Mouse (Mus musculus) limb, embryonic 10.5 days (tissue): ENCODE measurements around the gene Klf1. TPM values are rescaled to one million over a fixed set of nuclear protein-coding genes. Genes with fewer than 3 reads are reported as not detected.

Experiments
- DNase-seq: peaks from one replicate; pipeline ENCODE4 v3.0.0-alpha.2; 2017; ENCODE audit warnings: low spot score
- H3K27ac ChIP-seq: fragments of 300-500 bp; sonication (generic); 2 replicates; pipeline ENCODE4 v1.5.1; 2016; ENCODE audit warnings: mild to moderate bottlenecking
- H3K27me3 ChIP-seq: fragments of 300-500 bp; sonication (generic); 2 replicates; pipeline ENCODE4 v1.6.1; 2016; ENCODE audit warnings: low read depth, mild to moderate bottlenecking; ENCODE audit not compliant: poor library complexity, severe bottlenecking
- H3K36me3 ChIP-seq: fragments of 300-500 bp; sonication (generic); 2 replicates; pipeline ENCODE4 v1.6.1; 2016; ENCODE audit warnings: mild to moderate bottlenecking, moderate library complexity
- H3K4me1 ChIP-seq: fragments of 300-500 bp; sonication (generic); 2 replicates; pipeline ENCODE4 v1.6.1; 2016
- H3K4me3 ChIP-seq: fragments of 300-500 bp; sonication (generic); 2 replicates; pipeline ENCODE4 v1.5.1; 2016; ENCODE audit warnings: mild to moderate bottlenecking, moderate library complexity
- H3K9me3 ChIP-seq: fragments of 300-500 bp; sonication (generic); replicated peaks from 2 replicates; pipeline ENCODE4 v1.6.1; 2016; ENCODE audit warnings: mild to moderate bottlenecking
- WGBS: fragments of 180-500 bp; shearing (Covaris S2); methylation state at CpG from one replicate; pipeline ENCODE4 v1.1.7; 2016; 5-methylcytosine and 5-hydroxymethylcytosine counted together
- polyA plus RNA-seq: library from polyadenylated mRNA; unstranded; fragments of >200 nt; fragmentation: Nextera tagmentation; extraction: Ambion mirVana; gene quantifications from 2 replicates; pipeline ENCODE4 v1.2.1, GENCODE M21; 2016

The Klf1 gene
- polyA plus RNA-seq, 1 experiment from 2014 or later = 14.0 TPM

DNA sequence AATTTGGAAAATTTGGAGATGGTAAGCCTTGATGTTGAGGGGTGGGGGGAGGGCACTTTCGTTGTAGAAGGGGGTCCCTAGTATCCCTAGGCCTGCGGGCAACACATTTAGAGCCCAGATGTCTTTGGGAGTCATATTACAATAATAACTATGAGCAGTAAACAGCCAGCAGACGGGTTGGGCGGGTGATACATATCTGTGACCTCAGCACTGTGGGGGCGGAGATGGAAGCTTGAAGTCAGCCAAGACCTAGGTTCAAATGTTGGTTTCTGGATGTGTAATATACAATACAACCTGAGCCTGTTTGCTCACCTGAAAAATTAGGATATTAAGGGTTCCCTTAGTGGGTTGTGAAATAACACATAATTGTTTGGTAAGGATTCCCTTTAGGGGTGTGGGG lies 8.2 kb downstream of the Klf1 start:
- no peak for DNase-seq
- peaks cover 32% of the 10 kb centered on the region for H3K4me1 ChIP-seq
- peaks cover 64% of the 10 kb centered on the region for H3K27me3 ChIP-seq
- 0 out of 2 replicates have a peak, but pooled peaks cover 5% of the 10 kb centered on the region for H3K36me3 ChIP-seq
- H3K9me3 ChIP-seq = no peaks in the 10 kb centered on the region
- H3K4me3 ChIP-seq = no peak overlapping the region
- WGBS = 79% methylated on average over 5 of the region's 5 CpGs
- H3K27ac ChIP-seq = no peak overlapping the region

DNA sequence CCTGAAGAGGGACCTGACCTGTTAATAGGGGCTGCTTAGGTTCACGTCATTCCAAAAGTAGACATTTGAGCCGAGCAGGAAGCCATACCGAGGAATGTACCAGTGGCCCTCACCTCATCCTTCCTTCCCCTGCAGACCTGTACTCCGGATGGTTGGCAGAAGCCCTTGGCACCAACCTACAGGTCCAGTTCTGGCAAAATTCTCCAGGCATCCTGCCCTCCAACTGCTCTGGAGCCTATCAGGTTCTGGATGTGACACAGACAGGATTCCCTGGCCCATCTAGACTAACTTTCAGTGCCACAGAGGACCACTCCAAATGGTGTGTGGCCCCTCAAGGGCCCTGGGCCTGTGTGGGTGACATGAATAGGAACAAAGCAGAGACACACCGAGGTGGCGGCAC lies 8.8 kb downstream of the Klf1 start:
- peaks cover 70% of the 10 kb centered on the region for H3K27me3 ChIP-seq
- peaks cover 32% of the 10 kb centered on the region for H3K4me1 ChIP-seq
- no peak overlapping the region for H3K27ac ChIP-seq
- 85% methylated on average over 6 of the region's 6 CpGs for WGBS
- DNase-seq = no peak
- H3K4me3 ChIP-seq = no peak overlapping the region
- H3K36me3 ChIP-seq = 0 out of 2 replicates have a peak, but pooled peaks cover 5% of the 10 kb centered on the region
- no peaks in the 10 kb centered on the region for H3K9me3 ChIP-seq

DNA sequence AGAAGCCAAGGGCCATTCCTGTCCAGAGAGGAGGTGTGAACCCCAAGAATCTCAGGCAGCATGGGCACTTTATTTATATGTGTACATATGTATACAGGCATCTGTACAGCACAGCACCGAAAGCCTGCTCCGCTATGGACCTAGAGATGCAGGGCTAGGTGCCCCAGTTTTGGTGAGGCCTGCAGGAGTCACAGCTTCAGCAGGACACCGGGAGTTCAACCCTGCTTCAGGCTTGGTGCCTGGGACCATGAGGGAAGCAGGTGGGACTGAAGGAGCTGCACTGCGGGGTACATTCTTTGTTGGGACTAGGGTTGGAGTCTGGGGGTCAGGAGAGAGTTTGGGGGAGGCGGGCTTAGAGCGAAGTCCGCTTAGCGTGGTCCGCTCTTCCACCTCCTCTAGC lies 10.1 kb downstream of the Klf1 start:
- no peak for DNase-seq
- peaks cover 32% of the 10 kb centered on the region for H3K4me1 ChIP-seq
- H3K36me3 ChIP-seq = 0 out of 2 replicates have a peak, but pooled peaks cover 5% of the 10 kb centered on the region
- no peaks in the 10 kb centered on the region for H3K9me3 ChIP-seq
- H3K27ac ChIP-seq = no peak overlapping the region
- peaks cover 83% of the 10 kb centered on the region for H3K27me3 ChIP-seq
- peak overlapping the region; percentile 52 for H3K4me3 ChIP-seq
- 83% methylated on average over 9 of the region's 9 CpGs for WGBS

DNA sequence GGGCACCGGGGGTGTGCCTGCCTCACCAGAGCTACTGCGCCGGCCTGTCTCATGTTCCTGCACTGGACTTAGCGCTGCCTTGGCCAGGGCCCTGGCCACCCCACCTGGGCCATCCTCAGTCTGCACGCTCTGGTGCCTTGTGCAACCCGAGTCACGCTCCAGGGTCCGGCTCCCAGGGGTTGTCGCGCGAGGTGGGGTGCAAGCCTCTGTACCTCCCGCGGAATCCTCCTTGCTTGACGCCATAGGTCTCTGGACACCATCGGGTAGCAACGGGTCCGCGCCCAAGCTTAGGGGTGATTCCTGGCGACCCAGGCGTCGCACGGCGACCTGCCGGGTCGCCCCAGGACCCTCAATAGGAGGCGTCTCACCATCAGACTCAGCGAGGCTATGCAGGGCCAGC lies 10.7 kb downstream of the Klf1 start:
- Histone ChIP-seq H3K4me1 (peaks cover 32% of the 10 kb centered on the region), H3K9me3 (no peaks in the 10 kb centered on the region), H3K27me3 (peaks cover 88% of the 10 kb centered on the region), H3K36me3 (0 out of 2 replicates have a peak, but pooled peaks cover 5% of the 10 kb centered on the region), H3K27ac (no peak overlapping the region), H3K4me3 (peak overlapping the region; percentile 52)
- no peak for DNase-seq
- WGBS = 18% methylated on average over 27 of the region's 27 CpGs

DNA sequence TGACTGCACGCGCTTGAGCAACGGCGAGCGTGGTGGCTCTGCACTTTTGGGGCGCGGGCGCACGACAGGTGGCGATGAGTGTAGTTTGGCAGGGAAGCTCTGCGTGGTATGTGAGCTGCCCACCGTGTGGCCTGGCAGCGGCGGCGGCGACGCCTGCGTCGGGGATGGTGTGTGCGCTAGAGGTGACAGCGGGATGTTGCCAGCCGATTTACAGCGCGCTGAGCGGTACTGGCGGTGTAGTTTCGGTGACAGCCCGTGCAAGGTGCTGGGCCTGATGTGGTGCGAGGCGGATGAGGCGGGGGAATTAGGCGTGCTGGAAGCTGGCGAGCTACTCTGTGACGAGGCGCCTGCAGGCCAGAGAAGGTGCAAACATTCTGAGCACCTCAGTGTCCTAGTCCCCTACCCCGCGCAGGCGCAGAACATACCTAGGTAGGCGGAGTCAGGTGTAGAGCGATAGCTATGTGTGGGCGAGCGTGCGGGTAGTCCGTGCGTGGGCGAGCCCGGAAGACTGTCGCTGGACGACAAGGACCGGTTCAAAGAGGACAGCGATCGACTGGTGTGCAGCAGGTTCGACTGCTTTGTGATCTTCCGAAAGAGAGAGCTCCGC lies 11.3 kb downstream of the Klf1 start:
- Histone ChIP-seq H3K9me3 (no peaks in the 10 kb centered on the region), H3K4me1 (peaks cover 31% of the 10 kb centered on the region), H3K27me3 (peaks cover 95% of the 10 kb centered on the region), H3K4me3 (peak overlapping the region; percentile 52), H3K27ac (no peak overlapping the region), H3K36me3 (0 out of 2 replicates have a peak, but pooled peaks cover 5% of the 10 kb centered on the region)
- WGBS = 2% methylated on average over 55 of the region's 55 CpGs
- peak; percentile 78 for DNase-seq

DNA sequence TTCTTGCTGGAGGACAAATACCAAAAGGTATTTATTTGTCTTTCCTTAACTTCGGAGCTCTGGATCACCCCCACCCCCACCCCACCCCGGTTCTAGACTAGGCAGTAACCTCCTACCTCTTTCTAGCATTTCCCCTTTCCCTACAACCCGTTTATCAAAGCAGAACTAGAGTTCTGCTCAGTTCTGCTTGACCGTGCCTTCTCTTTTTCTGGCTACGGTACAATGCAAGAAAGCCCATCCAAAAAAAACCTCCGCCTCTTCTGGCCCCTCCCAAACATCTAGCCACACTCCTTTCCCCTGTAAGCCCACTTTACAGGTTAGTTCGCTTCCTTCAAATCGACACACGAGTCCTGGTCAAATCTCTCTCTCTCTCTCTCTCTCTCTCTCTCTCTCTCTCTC lies 11.8 kb downstream of the Klf1 start:
- H3K27me3 ChIP-seq = peaks cover 100% of the 10 kb centered on the region
- 0 out of 2 replicates have a peak, but pooled peaks cover 5% of the 10 kb centered on the region for H3K36me3 ChIP-seq
- no peak for DNase-seq
- H3K9me3 ChIP-seq = no peaks in the 10 kb centered on the region
- 19% methylated on average over 9 of the region's 9 CpGs for WGBS
- H3K4me1 ChIP-seq = peaks cover 29% of the 10 kb centered on the region
- H3K4me3 ChIP-seq = peak overlapping the region; percentile 52
- no peak overlapping the region for H3K27ac ChIP-seq

DNA sequence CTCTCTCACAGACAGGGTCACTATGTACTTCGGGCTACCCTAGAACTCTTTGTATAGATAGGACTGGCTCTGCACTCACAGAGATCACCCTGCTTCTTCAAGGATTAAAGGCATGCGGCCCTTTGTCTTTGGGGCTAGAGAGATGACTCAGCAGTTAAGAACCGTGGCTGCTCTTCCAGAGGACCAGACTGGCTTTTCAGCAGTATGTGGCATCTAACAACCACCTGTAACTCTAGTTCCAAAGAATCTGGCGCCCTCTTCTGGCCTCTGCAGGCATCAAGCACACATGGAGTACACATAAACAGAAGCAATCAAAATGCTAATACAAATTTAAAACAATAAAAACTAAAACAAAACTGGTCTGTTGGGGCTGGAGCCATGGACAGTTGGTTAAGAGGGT lies 12.2 kb downstream of the Klf1 start:
- Histone ChIP-seq H3K27me3 (peaks cover 100% of the 10 kb centered on the region), H3K36me3 (0 out of 2 replicates have a peak, but pooled peaks cover 5% of the 10 kb centered on the region), H3K9me3 (no peaks in the 10 kb centered on the region), H3K27ac (no peak overlapping the region), H3K4me1 (peaks cover 28% of the 10 kb centered on the region), H3K4me3 (no peak overlapping the region)
- WGBS = 38% methylated on average over 4 of the region's 4 CpGs
- DNase-seq = no peak

DNA sequence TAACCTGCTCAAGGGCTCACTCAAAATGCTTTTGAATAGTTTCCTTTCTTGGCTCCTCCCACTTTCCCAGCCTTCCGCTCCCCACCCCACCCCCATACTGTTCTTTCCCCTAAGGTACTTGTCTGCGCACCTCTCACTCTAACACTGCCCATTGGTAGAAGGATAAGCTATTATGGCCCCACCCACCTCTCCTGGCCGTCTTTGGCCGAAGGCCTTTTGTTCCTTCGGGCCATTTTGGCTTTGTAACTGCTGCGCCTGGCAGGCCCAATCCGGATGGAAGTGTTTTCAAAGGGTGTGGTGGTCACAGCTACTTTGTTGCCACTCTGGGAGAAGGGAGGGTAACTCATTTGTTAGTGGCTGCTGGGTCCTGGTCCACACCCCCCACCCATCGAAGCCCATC lies 13.5 kb downstream of the Klf1 start:
- no peaks in the 10 kb centered on the region for H3K9me3 ChIP-seq
- peaks cover 99% of the 10 kb centered on the region for H3K27me3 ChIP-seq
- peaks cover 17% of the 10 kb centered on the region for H3K4me1 ChIP-seq
- H3K36me3 ChIP-seq = 0 out of 2 replicates have a peak, but pooled peaks cover 5% of the 10 kb centered on the region
- no peak for DNase-seq
- H3K4me3 ChIP-seq = no peak overlapping the region
- H3K27ac ChIP-seq = no peak overlapping the region
- 88% methylated on average over 8 of the region's 8 CpGs for WGBS

DNA sequence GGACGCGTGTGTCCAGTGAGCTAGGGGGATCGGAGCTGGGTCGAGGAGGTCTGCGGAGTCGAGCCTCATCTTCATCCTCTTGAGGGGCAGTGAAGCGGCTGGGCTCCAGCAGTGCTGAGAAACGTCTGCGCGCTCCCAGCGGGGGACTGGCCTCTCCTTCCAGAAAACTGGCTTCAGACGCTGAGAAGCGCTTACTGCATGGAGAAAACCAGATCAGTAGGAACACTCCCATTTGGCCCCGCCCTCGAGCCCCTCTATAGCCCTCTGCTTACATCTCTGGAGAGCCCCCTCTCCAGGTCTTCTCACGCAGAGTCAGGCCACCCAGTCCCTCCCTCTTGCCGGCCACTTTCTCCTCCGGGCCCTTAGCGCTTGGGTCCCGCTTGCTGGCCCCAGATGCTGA lies 16.1 kb downstream of the Klf1 start:
- H3K27ac ChIP-seq = no peak overlapping the region
- no peak overlapping the region for H3K4me3 ChIP-seq
- no peak for DNase-seq
- no peaks in the 10 kb centered on the region for H3K9me3 ChIP-seq
- peaks cover 85% of the 10 kb centered on the region for H3K27me3 ChIP-seq
- WGBS = 26% methylated on average over 20 of the region's 20 CpGs
- H3K36me3 ChIP-seq = no peaks in the 10 kb centered on the region
- H3K4me1 ChIP-seq = peaks cover 8% of the 10 kb centered on the region

DNA sequence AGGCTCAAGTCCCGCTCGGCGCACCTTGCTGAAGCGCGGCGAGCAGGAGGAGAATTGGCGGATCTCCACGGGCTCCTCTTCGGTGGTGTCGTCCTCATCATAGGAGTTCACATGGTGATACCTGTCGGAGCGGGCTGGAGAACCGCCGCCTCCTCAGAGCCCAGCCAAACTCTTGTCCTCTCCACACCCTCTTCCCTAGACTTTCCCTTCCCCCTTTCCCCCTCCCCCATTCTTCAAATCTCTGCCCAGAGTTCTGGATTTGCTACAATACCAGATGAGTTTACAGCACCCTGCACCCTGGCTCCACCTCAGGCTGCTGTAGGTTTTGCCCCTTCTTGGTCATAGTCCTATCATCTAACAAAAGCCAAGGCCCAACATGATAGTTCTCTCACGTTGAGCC lies 16.9 kb downstream of the Klf1 start:
- H3K4me3 ChIP-seq = no peak overlapping the region
- WGBS = 92% methylated on average over 15 of the region's 15 CpGs
- H3K36me3 ChIP-seq = no peaks in the 10 kb centered on the region
- no peak overlapping the region for H3K27ac ChIP-seq
- no peak for DNase-seq
- H3K9me3 ChIP-seq = no peaks in the 10 kb centered on the region
- H3K4me1 ChIP-seq = no peaks in the 10 kb centered on the region; the same call in 1 of the 2 replicates
- peaks cover 79% of the 10 kb centered on the region for H3K27me3 ChIP-seq

DNA sequence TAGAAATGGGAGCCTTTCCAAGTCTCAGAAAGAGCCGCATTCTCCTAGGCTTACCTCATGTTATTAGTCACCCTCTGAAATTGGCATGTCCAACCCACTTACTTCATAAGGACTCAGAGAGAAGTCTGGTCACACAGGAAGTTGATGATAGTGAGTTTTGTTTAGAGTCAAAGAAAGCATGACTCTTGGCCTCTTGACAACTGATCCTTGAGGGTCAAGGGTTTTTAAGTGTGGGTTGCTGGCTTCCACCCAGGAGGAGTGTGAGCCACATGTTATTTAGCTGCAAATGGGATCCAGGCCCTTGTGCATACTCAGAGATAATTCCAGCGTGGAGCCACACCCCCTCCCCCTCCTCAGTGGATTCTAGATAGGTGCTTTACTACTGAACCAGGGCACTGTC lies 19.9 kb downstream of the Klf1 start:
- no peak for DNase-seq
- WGBS = 86% methylated on average over 2 of the region's 2 CpGs
- no peaks in the 10 kb centered on the region for H3K36me3 ChIP-seq
- H3K4me1 ChIP-seq = no peaks in the 10 kb centered on the region; the same call in 1 of the 2 replicates
- no peak overlapping the region for H3K4me3 ChIP-seq
- H3K27ac ChIP-seq = no peak overlapping the region
- H3K27me3 ChIP-seq = peaks cover 65% of the 10 kb centered on the region
- H3K9me3 ChIP-seq = no peaks in the 10 kb centered on the region

DNA sequence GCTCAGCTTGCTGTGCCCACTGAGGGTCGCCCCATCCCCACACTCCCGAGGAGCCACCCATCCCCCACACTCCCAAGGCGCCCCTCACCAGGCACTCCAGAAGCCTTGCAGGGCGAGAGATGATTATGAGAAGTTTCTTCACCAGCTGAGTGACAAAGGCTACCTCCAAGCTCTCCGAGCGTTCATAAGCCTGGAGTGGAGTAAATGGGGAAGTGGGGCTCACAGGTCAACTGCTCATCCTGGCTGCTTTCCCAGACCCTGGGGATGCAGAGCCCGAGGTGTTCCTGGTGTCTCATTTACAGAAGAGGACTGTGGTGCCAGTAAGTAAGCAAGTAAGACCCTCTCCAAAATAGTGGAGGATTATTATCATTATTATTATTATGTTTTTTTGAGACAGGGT lies 23.8 kb downstream of the Klf1 start:
- Histone ChIP-seq H3K4me3 (no peak overlapping the region), H3K27ac (no peak overlapping the region), H3K27me3 (peaks cover 64% of the 10 kb centered on the region), H3K9me3 (no peaks in the 10 kb centered on the region), H3K36me3 (no peaks in the 10 kb centered on the region), H3K4me1 (peaks cover 11% of the 10 kb centered on the region)
- DNase-seq = no peak
- WGBS = 71% methylated on average over 7 of the region's 7 CpGs

DNA sequence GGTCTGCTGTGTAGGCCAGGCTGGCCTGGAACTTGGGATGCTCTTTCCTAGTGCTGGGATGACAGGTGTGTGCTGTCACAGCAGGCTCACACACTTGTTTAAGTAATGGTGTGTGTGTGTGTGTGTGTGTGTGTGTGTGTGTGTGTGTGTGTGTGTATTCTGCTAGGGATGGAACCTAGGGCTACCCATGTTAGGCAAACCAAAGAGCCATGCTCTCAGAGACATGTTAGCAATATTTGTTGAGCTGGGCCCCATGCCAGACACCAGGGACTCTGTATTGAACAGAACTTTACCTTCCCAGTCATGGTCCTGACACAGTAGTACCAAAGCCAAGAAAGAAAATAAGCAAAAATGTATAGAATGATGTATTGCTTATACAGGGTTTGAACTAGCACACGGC lies 25.8 kb downstream of the Klf1 start:
- DNase-seq = no peak
- Histone ChIP-seq H3K4me1 (peaks cover 11% of the 10 kb centered on the region), H3K9me3 (no peaks in the 10 kb centered on the region), H3K27me3 (peaks cover 74% of the 10 kb centered on the region), H3K36me3 (no peaks in the 10 kb centered on the region), H3K27ac (no peak overlapping the region), H3K4me3 (no peak overlapping the region)
- 88% methylated on average over 1 of the region's 1 CpGs for WGBS
